Mouse (Mus musculus): ENCODE results near the gene Gbp6. TPM values are rescaled to one million over a fixed set of nuclear protein-coding genes. Genes with fewer than 3 reads are reported as not detected.

Gene Gbp6
- total RNA-seq, 4 experiments from 2014 or later, result 7.2 to 14.1 (median 10.9) TPM

Other genes starting within 250 kb of the Gbp6 start
- 10 to 100 TPM in 2 of 4 experiments, 1 to 10 TPM in 2; 6.2 to 13.3 (median 8.8) TPM for gene Gbp9, start 154.2 kb downstream of the Gbp6 start, total RNA-seq (2022)
- 1 to 10 TPM in 2 of 4 experiments, under 1 TPM in 2; 0.70 to 1.9 (median 1.3) TPM for gene Gbp8, start 154.2 kb downstream of the Gbp6 start, total RNA-seq (2022)
- 1 to 10 TPM; 4.1 to 7.1 (median 5.6) TPM for gene Gbp4, start 154.1 kb downstream of the Gbp6 start, total RNA-seq (2022)
- gene Gbp10, start 54.2 kb downstream of the Gbp6 start, total RNA-seq (2022), result 1 to 10 TPM in 1 of 4 experiments, under 1 TPM in 1, not detected in 2; 0.24 to 1.5 TPM
- under 1 TPM in 1 of 4 experiments, not detected in 3; 0.24 TPM for gene Gm43302, start within 50 bp of the Gbp6 start, total RNA-seq (2022)
- 100 to 1,000 TPM in 1 of 4 experiments, 10 to 100 TPM in 3; 87.6 to 107 (median 90.0) TPM for gene Lrrc8b, start 122.1 kb upstream of the Gbp6 start, total RNA-seq (2022)
- 10 to 100 TPM; 16.8 to 28.0 (median 24.5) TPM for gene Lrrc8c, start 225.7 kb upstream of the Gbp6 start, total RNA-seq (2022)

Measured in adrenal gland, adult 8-10 months (tissue).